Mouse (Mus musculus) gastrocnemius, adult 2 months (tissue): ENCODE data around the gene Bmp8b. TPM values are rescaled to one million over a fixed set of nuclear protein-coding genes. Genes with fewer than 3 reads are reported as not detected.

Experiments
- DNase-seq: peaks from one replicate; pipeline ENCODE4 v3.0.0; 2022
- H3K27ac ChIP-seq: fragments of 200-600 bp; 2 replicates; pipeline ENCODE4 v1.8.1; 2022; ENCODE audit warnings: mild to moderate bottlenecking
- H3K4me3 ChIP-seq: fragments of 200-600 bp; 2 replicates; pipeline ENCODE4 v1.8.1; 2022; ENCODE audit warnings: mild to moderate bottlenecking, moderate library complexity
- CTCF ChIP-seq: fragments of 200-600 bp; IDR thresholded peaks from 2 replicates; pipeline ENCODE4 v1.8.1; 2022; ENCODE audit warnings: antibody characterized with exemption, mild to moderate bottlenecking, moderate library complexity
- intact Hi-C: fragments of 180-260 bp; cut with DNase I; formaldehyde crosslinking; loops from one replicate; pipeline ENCODE4 v1.15.1; 2025
- long read RNA-seq, 2 experiments: library from polyadenylated mRNA; stranded (forward); transcript quantifications; one replicate each; pipeline ENCODE4 v2.0.0; 2021
- total RNA-seq, 2 experiments: library from RNA; stranded (reverse); gene quantifications; 2 replicates each; pipeline ENCODE4 v1.2.3; 2021

The Bmp8b gene
- not detected for total RNA-seq
- long read RNA-seq, experiment 1, result 0 reads
- long read RNA-seq, experiment 2, result 0 reads

GRCm38 (mm10) chr4:123104651-123105450, at the start of gene Bmp8b:
Bmp8b (plus strand) TSS chr4:123105165.
- Histone ChIP-seq H3K27ac (no peak within 1 kb of the TSS), H3K4me3 (no peak within 1 kb of the TSS)
- intact Hi-C loops, result no loop called here
- no peak for TF ChIP-seq CTCF
- no peak for DNase-seq

GRCm38 (mm10) chr4:123056560-123057109, 48.3 kb upstream of the Bmp8b start:
- no peak for DNase-seq
- TF ChIP-seq CTCF, result no peak
- intact Hi-C loops, result no loop called here
- H3K4me3 ChIP-seq, result no peak overlapping the region
- no peak overlapping the region for H3K27ac ChIP-seq

GRCm38 (mm10) chr4:123057957-123058356, 47.0 kb upstream of the Bmp8b start:
- H3K27ac ChIP-seq, result no peak overlapping the region
- no peak for DNase-seq
- no peak for TF ChIP-seq CTCF
- no peak overlapping the region for H3K4me3 ChIP-seq
- intact Hi-C loops, result no loop called here

- Histone ChIP-seq H3K27ac (no peak overlapping the region), H3K4me3 (no peak overlapping the region)
- no peak for TF ChIP-seq CTCF
- DNase-seq, result no peak
- intact Hi-C loops, result no loop called here
Measured at GRCm38 (mm10) chr4:123061744-123062143, 43.2 kb upstream of the Bmp8b start.

- no peak for DNase-seq
- intact Hi-C loops, result no loop called here
- Histone ChIP-seq H3K27ac (no peak overlapping the region), H3K4me3 (no peak overlapping the region)
- TF ChIP-seq CTCF, result no peak
Measured at GRCm38 (mm10) chr4:123068646-123069045, 36.3 kb upstream of the Bmp8b start.

- H3K4me3 ChIP-seq, result peak overlapping the region; percentile 34
Measured at GRCm38 (mm10) chr4:123071266-123071966, 33.5 kb upstream of the Bmp8b start.

GRCm38 (mm10) chr4:123076928-123077327, 28.0 kb upstream of the Bmp8b start:
- TF ChIP-seq CTCF, result no peak
- Histone ChIP-seq H3K27ac (no peak overlapping the region), H3K4me3 (no peak overlapping the region)
- intact Hi-C loops, result no loop called here
- DNase-seq, result no peak

More at GRCm38 (mm10) chr4:123071266-123071966, 33.5 kb upstream of the Bmp8b start:
- peak; percentile 50 for TF ChIP-seq CTCF
- H3K27ac ChIP-seq, result no peak overlapping the region
- peak; percentile 44 for DNase-seq
- intact Hi-C loops, result no loop called here

GRCm38 (mm10) chr4:123078231-123078630, 26.7 kb upstream of the Bmp8b start:
- H3K27ac ChIP-seq, result no peak overlapping the region
- TF ChIP-seq CTCF, result no peak
- intact Hi-C loops, result no loop called here
- H3K4me3 ChIP-seq, result no peak overlapping the region
- DNase-seq, result no peak

- no peak for TF ChIP-seq CTCF
- no peak for DNase-seq
- Histone ChIP-seq H3K4me3 (no peak overlapping the region), H3K27ac (no peak overlapping the region)
- intact Hi-C loops, result loop anchor here (5.0 kb wide), 2 partner anchors 168 to 183 kb away; no protein-coding TSS in a partner anchor
Measured at GRCm38 (mm10) chr4:123080791-123081190, 24.2 kb upstream of the Bmp8b start.

- Histone ChIP-seq H3K27ac (no peak overlapping the region), H3K4me3 (no peak overlapping the region)
- DNase-seq, result peak; percentile 57
- peak; percentile 88 for TF ChIP-seq CTCF
- intact Hi-C loops, result loop anchor here (1.0 to 5.0 kb wide), 3 partner anchors 87 to 185 kb away; partner anchors contain the start of gene Mycl
Measured at GRCm38 (mm10) chr4:123082283-123083163, 22.4 kb upstream of the Bmp8b start.

GRCm38 (mm10) chr4:123083323-123083902, 21.6 kb upstream of the Bmp8b start:
- no peak for DNase-seq
- TF ChIP-seq CTCF, result no peak
- no peak overlapping the region for H3K4me3 ChIP-seq
- intact Hi-C loops, result loop anchor here (1.0 to 5.0 kb wide), 3 partner anchors 88 to 186 kb away; partner anchors contain the start of gene Mycl
- no peak overlapping the region for H3K27ac ChIP-seq

- no peak for TF ChIP-seq CTCF
- intact Hi-C loops, result no loop called here
- DNase-seq, result no peak
- H3K27ac ChIP-seq, result no peak overlapping the region
- H3K4me3 ChIP-seq, result no peak overlapping the region
Measured at GRCm38 (mm10) chr4:123085290-123085689, 19.7 kb upstream of the Bmp8b start.
